Mouse (Mus musculus) thymus, postnatal 0 days (tissue): ENCODE measurements around the gene Pcnx2. TPM values are rescaled to one million over a fixed set of nuclear protein-coding genes. Genes with fewer than 3 reads are reported as not detected.

Experiments
- DNase-seq: peaks from one replicate; pipeline ENCODE4 v3.0.0-alpha.2; 2015; ENCODE audit warnings: low spot score
- polyA plus RNA-seq: library from polyadenylated mRNA; unstranded; fragments of >200 nt; fragmentation: Nextera tagmentation; extraction: Ambion mirVana; gene quantifications from 2 replicates; pipeline ENCODE4 v1.2.1, GENCODE M21; 2015

The Pcnx2 gene
- 0.03 and 0.07 TPM in 2 replicates for polyA plus RNA-seq

DNA sequence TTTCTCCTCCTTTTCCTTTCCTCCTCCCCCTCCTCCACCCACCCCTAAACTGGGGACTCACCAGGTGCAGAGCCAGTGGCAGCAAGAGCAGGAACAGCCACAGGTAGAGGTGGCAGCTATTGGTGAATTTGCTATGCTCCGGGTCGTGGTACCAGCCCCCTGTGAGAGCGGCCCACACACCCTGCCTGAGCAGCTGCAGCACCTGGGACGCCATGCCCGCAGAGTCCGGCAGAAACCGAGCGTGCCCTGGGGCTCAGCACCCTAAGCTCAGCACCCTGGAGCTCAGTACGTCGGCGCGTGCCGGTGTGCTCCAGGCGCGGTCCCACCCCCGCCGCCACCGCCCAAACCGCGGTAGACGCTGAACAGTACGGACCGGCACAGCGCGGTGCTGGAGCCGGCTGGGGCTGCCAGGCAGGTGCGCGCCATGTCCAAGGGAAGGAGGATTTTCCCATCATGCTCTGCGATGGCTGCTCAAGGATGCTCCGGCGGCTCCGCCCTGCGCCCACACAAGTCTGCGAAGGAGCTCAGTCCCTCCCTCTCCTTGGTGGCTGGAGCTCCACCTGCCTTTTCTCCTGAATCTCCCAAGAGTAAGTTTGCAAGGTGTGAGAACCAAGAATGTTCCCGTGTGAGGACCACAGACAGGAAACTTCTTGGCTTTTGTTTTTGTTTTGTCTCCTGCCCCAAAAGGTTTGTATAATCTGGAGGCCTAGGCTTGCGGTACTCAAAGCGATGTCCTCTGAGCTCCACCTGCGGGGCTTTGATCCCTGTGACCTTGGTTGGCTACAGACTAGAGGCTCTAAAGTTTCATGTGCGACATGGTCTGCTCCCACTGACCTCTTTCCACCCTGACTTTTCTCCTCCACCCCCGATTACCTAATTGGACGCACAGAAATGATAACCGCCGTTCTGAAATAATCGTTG lies at the start of gene Pcnx2:
TSS of gene Pcnx2 (minus strand) at position 450 of the 921 bp plus-strand sequence.
- no peak for DNase-seq

DNA sequence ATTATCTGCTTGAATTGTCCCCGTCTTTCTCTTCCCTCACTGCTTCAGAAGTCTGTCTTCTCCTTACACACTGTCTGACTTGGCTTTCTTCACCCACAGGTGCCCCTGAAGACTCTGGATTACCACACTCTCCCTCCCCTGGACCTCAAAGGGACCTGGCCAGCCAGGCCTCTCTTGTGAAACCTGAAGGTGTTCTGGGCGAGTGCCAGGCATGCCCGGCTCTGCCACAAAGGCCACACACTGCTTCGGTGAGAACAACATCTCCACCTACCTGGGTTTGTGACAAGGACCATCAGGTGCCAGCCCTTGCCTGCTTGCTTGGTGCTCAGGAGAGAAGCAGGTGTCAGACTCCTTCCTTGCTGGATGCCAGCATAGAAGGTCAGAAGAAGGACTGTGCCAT lies 46.4 kb upstream of the Pcnx2 start:
- no peak for DNase-seq

DNA sequence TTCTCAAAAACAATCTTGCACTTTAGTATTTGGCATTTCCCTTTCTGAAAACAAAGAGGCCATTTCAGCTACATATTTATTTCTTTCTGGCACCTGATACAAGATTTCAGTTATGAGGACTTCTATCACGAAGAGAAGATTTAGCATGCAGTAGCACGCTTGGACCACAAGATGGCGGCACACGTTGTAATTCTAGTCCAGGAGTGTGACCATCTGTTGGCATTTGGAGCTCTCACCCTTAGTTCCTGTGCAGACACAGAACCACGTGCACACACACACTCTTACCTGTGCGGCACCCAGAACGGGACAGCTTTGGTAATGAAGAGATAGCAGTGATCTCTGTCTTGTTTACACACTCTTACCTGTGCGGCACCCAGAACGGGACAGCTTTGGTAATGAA lies 37.5 kb upstream of the Pcnx2 start:
- DNase-seq: peak; percentile 48

DNA sequence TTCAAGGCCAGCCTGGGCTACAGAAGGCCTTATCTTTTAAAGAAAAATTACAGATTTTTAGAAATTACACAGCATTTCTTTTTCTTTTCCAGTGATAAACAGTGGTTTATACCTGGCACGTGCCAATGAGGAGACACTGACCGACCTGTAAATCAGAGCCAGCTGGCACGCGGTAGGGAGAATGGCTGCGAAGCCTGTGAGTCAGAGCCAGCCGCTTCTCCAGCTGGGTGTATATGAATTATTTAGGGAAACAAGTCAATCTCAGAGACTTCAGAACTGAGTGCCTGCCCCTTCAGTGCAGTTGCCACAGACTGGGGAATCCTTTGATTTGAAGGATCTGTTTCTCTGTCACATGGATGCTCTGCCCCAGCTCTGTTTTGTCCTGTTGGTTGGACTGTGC lies 33.7 kb upstream of the Pcnx2 start:
- DNase-seq: no peak

DNA sequence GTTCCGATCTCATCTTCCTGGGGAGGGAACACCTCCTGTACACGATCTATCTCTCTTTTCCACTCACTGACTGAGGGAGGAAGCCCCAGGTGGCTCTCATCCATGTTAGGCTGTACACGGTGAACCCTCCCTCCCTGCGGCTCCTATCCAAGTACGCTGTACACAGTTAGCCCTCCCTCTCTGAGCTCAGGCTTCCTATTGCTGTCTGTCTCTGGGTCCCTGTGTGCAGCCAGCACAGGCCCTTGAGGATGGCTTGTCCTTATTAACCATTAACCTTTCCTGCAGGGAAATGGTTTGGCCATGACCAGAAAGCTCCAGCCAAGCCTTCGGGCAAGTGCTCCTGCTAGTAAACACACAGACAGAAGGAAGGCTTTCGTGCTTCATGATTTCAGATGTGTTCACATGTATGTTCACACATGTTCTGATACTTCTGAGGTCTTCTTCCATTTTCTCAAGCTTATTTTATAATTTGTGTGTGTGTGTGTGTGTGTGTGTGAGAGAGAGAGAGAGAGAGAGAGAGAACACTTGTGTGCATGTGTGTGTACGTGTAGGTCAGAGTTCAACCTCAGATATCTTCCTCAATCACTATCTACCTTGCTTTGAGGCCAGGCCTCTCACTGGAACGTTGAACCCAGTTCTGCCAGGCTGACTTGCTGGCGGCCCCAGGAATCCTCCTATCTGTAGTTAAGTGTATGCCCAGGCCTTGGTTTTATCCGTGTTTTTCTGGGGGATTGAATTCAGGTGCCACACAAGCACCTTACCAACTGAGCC lies 32.3 kb upstream of the Pcnx2 start:
- DNase-seq: no peak

DNA sequence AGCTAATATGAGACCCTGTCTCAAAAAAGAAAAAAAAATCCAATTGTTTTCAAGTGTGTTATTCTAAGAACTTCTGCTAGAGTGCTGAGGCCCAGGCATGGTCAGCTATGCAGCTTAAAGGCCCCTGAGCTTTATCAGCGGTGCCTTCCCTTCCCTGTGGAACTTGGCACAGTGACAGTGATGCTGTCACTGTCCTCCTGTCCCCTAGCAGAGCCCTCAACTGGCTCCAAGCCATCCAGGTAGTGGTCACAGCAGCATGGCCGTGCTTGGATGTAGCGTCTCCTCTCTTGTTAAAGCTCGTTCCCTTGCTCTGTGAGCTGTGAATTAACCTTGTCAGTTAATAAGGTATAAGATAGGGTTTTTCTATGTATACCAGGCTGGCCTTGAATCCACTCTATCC lies 28.5 kb upstream of the Pcnx2 start:
- DNase-seq: no peak

DNA sequence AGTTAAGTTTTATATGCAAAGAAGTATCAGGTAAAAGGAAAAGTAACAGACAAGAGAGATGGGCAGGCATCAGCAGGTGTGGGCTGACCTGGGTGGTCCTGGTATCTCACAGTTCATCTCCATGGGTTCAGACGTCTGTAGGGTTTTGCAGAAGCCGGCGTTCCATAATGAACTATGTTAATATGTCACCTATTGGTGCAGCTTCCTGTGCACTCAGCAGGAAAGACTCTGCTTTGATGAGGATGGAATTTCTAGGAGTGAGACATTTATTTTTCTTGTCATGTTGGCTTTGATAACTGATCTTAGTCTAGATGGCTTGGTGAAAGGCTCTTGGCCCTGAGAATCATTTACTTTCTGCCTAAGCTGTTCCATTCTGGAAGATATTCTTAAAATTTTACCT lies 24.2 kb upstream of the Pcnx2 start:
- no peak for DNase-seq

DNA sequence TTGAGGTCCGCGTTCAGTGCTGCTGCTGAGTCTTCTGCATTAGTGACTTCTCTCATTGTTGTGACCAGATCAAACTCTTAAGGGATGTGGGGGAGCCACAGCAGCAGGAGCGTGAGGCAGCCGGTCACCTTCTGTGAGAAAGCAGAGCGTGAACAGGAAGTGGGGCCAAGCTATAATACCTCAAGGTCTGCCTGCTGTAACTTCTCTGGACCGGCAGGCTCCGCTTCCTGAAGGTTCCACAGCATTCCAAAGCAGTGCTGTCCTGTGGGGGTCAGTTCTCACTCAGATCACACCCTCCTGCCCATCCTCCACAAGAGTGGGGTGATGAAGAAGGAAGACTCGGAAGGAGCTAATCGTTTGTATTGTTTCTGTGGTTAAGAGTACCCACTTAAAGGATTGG lies 22.6 kb upstream of the Pcnx2 start:
- DNase-seq: no peak

DNA sequence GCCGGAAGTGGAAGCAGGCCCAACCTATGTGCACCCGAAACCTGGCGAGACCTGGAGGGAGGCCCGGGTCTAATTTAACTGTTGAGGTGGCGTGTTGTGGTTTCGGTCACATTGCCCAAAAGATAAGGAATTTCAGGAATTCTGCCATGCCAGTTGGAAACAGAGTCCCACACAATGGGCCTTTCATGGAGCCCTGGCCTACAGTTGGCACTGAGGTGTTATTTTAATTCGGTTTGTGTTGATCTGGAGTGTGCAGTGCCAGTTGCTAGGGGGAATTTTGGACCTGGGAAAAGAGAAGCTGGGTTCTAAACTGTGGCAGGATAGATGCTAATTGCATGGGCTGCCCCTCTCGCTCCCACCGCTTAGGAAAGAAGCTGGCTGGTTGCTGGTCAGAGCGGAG lies 22.2 kb upstream of the Pcnx2 start:
- DNase-seq: no peak

DNA sequence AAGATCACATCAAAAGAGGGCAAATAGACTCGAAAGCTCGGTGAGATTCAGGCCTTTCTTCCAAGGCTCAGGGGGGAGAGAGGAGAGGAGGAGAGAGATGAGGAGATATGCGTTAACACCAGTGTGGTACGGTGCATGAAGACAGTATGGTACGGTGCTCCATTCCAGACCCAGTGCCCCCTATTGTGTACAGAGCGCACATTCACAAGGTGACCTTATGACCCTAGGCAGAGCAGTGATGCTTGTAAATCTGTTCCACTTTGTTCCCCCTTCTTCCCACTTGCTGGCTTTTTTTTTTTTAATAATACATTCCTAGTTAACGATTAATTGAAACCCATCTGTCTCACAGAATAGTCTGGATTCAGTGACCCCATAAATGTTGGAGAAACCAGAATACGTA lies 21.4 kb upstream of the Pcnx2 start:
- no peak for DNase-seq

DNA sequence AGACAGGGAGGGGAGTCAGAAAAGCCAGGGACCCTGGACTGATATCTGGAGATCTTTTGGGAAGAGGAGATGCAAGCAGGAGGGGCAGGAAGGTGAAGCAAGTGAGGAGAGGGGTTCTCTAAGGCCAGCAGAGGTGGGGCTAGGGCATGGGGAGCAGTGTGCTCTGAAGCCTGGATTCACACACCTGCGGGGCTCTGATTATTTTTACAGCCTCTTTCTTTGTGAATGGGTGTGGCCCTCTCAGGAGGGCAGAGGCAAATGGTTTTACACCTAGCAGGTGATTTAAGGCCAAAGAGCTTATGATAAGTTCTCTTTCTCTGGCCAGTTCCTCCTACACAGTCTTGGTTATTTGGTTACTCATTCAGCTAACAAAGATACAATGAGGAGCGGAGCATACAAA lies 20.6 kb upstream of the Pcnx2 start:
- DNase-seq: no peak

DNA sequence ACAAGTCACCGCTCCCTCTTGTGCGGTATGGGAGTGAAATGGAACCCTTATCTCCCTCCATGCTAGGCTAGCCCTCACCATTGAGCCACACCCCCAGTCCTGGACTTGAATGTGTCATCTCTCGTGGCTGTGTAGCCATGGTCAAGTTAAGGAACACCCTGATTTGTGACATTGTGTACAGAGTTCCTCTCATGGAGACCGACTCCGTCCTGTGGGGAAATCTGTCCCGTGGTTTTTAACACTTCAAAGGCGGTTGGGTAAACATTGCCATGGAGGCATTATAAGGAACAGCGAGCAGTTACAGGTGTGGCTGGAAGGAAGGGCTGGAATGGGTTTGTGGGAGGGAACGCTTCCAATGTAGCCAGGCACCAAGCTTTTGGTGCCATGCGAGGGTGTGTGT lies 18.9 kb upstream of the Pcnx2 start:
- no peak for DNase-seq

DNA sequence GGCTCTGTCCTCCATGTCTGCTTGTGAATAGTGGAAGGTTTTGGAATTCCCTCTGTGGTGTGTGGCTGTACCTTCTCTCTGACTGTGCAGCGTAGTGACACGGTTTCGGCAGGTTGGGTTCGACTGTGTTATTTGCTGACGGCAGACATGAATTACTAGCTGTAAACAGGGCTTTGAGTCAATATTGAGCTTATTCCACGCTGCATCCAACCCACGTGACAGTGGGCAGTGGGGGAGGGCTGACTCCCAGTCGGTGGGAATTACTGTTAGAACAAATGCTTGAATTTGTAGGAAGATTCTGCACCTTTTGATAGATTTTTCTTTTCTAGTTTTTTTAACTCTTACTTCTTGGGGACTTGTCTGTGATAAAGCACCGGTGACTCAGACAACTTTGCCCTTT lies 16.3 kb upstream of the Pcnx2 start:
- no peak for DNase-seq

DNA sequence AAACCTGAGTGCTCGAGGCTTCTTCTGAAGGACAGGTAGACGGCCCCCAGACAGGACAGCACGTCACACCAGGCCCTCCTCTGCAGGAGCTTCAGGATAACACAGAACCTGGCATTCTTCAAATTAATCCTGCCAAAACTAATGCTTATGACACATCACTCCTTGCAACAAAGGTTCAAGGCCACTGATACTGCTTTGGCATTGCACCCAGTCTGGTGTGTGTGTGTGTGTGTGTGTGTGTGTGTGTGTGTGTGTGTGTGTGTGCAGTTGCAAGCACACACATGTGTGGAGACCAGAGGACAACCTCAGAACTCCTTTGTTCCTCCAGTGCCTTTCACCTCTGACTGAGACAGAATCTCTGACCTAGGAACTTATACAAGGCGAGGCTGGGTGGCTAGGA lies 15.1 kb upstream of the Pcnx2 start:
- DNase-seq: no peak

DNA sequence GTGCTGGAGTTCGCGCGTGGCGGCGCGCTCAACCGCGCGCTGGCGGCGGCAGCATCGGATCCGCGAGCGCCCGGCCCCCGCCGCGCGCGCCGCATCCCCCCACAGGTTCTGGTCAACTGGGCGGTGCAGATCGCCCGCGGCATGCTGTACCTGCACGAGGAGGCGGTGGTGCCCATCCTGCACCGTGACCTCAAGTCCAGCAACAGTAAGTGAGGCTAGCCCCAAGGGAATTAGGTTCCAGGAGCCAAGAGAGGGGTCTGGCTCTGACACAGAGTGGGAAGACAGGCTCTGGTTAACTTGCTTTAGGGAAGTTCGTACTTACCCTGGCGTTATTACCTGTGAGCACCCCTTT lies 13.1 kb upstream of the Pcnx2 start:
- DNase-seq: no peak

DNA sequence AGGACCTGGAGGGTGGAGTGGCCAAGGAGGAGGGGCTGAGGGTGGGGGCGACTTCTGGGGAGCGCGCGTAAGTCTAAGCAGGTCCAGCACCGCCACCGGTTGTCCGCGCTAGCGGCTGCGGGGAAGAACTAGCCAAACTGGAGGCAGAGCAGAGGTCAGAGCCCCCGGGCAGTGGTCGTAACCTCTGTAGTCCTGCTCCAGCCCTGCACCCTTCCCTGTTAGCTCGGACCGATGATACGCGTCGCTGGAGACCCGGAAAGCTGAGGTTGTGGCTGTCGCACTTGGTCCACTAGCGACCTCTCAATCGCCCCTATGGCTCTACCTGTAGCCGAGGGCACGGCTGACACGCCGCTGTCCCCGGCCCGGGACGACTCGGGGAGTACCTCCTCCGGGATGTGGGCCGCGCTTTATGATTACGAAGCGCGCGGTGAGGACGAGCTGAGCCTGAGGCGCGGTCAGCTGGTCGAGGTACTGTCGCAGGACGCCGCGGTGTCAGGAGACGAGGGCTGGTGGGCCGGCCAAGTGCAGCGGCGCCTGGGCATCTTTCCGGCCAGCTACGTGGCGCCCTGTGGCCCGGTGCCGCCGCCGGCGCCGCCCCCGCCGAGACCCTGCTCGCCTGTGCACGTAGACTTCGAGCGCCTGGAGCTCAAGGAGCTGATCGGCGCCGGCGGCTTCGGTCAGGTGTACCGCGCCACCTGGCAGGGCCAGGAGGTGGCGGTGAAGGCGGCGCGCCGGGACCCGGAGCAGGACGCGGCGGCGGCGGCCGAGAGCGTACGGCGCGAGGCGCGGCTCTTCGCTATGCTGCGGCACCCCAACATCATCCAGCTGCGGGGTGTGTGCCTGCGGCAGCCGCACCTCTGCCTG lies 12.5 kb upstream of the Pcnx2 start, which contains the start of gene Map3k21:
TSS of gene Map3k21 (plus strand) at position 86 of the 864 bp plus-strand sequence.
- DNase-seq: no peak

DNA sequence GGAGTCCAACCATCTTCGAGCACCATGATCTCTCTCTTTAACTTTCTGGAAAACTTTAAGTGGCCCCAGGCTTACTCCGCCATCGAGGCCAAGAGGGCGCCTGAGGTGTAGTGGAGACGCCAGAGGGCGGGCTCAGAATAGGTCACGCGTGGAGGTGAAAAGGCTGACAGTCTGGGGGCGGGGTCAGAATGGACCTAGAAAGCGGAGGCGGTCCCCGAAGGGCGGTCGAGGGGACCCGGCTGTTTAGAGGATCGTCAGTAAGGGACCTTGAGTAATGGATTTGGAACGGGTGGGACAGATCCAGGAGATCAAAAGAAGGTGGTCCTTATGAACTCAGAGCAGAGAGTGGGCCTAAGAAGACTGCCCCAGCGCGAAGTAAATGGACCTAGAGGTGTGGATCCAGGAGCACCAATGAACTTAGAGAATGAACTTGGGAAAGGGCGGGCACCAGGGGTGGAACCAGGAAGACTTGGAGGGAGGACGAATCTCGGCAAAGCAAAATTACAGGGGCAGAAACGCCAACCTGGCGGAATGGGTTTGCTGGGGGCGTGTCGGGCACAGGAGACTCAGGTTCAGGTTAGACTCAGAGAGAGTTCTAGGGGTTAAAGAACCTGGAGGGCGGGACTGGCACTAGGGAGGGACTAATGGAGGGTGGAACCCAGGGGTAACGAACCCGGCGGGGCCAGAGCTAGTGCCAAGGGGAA lies 11.7 kb upstream of the Pcnx2 start:
- no peak for DNase-seq

DNA sequence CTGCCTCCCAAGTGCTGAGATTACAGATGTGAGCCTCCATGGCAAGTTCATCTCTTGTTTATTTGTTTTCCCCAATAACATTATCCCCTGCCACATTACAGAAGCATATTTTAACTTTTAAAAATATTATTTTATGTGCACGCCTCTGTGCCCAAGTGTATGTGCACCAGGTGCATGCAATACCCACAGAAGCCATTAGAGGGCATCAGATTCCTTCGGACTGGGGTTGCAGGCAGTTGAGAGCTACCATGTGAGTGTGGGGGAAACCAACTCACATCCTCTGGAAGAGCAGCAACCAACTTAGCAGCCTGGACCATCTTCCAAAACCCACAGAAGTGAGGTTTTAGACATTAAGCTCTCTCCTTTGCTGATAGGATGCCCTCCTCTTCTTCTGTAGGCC lies 9.2 kb upstream of the Pcnx2 start:
- no peak for DNase-seq

DNA sequence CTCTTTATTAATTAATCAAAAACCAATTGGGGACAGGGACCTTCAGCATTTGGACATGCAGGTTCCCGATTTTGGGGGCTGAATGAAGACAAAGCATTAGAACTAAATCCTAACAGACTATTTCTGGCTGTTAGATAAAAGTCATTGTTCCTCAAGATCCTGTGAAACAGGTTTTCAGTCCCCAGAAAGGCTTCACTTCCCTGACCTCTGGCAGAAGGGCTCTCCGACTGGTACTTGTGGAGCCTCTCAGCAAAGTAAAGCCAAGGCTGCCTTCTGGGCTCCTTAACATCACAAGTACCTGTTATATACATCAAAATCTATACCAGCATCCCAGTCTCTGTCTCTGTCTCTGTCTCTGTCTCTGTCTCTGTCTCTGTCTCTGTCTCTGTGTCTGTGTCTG lies 7.2 kb upstream of the Pcnx2 start:
- no peak for DNase-seq

DNA sequence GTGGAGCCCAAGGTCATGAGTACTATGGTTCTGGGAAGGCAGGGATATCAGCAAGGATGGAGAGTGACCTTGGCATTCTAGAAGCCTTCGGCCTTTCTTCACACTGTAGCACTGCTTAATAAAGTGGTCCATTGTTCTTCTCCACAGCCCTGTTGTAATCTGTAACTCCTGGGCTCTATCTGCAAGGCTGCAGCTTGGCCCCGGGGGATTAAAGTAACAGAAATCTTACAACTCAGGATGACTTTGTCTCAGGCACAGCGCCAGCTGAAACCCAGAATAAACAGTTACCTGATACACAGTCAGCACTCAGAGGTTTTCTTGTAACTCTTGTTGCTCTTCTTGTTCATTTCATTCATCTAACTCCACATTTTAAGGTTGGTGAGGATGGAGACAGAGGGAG lies 4.4 kb upstream of the Pcnx2 start:
- DNase-seq: no peak

DNA sequence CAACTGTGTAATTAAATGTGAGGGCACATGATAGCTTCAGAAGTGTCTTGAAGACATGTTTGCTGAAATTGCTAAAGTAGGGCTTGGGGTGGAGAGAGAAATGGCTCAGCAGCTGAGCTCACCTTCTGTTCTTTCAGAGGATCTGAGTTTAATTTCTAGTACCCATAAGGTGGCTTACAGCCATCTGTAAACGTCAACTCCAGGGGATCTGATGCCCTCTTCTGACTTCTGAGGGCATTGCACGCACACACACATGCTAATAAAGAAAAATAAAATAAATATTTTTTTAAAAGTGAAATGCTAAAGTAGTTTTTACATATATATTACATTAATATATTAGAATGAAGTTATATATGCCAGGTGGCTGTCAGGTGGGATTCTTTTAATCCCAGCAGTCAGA lies 3.0 kb upstream of the Pcnx2 start:
- DNase-seq: no peak
